Mouse (Mus musculus): ENCODE data around the gene Lrrk1. TPM values are rescaled to one million over a fixed set of nuclear protein-coding genes. Genes with fewer than 3 reads are reported as not detected.

Lrrk1 gene
- polyA plus RNA-seq, 1 experiment from 2014 or later: 2.8 TPM

GRCm38 (mm10) chr7:66339625-66340024 is 48.5 kb downstream of the Lrrk1 start:
- Histone ChIP-seq H3K27me3 (ENCODE audit: control insufficient read depth, insufficient read depth, low read depth, low read length) (no peaks in the 10 kb centered on the region), H3K4me1 (ENCODE audit: control insufficient read depth, insufficient read depth, low read length) (no peaks in the 10 kb centered on the region), H3K27ac (ENCODE audit: low read length) (no peak overlapping the region), H3K9ac (ENCODE audit: low read depth, low read length) (no peak overlapping the region), H3K4me3 (ENCODE audit: low read depth, low read length) (no peak overlapping the region), H3K36me3 (ENCODE audit: control insufficient read depth, insufficient read depth, low read length) (no peaks in the 10 kb centered on the region), H3K9me3 (replicated peaks; ENCODE audit: control insufficient read depth, low read length, poor library complexity, severe bottlenecking) (no peaks in the 10 kb centered on the region), H3K4me2 (ENCODE audit: low read length) (no peak overlapping the region)
- WGBS: 52% methylated on average over 5 of the region's 5 CpGs
- ATAC-seq: no peak

- Histone ChIP-seq H3K36me3 (ENCODE audit: control insufficient read depth, insufficient read depth, low read length) (no peaks in the 10 kb centered on the region), H3K27me3 (ENCODE audit: control insufficient read depth, insufficient read depth, low read depth, low read length) (no peaks in the 10 kb centered on the region), H3K9me3 (replicated peaks; ENCODE audit: control insufficient read depth, low read length, poor library complexity, severe bottlenecking) (no peaks in the 10 kb centered on the region), H3K27ac (ENCODE audit: low read length) (no peak overlapping the region), H3K4me1 (ENCODE audit: control insufficient read depth, insufficient read depth, low read length) (no peaks in the 10 kb centered on the region), H3K4me2 (ENCODE audit: low read length) (no peak overlapping the region), H3K9ac (ENCODE audit: low read depth, low read length) (no peak overlapping the region), H3K4me3 (ENCODE audit: low read depth, low read length) (no peak overlapping the region)
- 87% methylated on average over 2 of the region's 2 CpGs for WGBS
- no peak for ATAC-seq
Measured at GRCm38 (mm10) chr7:66336955-66337354, 51.2 kb downstream of the Lrrk1 start.

GRCm38 (mm10) chr7:66333906-66334500 is 54.1 kb downstream of the Lrrk1 start:
- no peak for ATAC-seq
- no peaks in the 10 kb centered on the region for H3K27me3 ChIP-seq (ENCODE audit: control insufficient read depth, insufficient read depth, low read depth, low read length)
- no peak overlapping the region for H3K4me2 ChIP-seq (ENCODE audit: low read length)
- H3K9ac ChIP-seq (ENCODE audit: low read depth, low read length): no peak overlapping the region
- no peaks in the 10 kb centered on the region for H3K36me3 ChIP-seq (ENCODE audit: control insufficient read depth, insufficient read depth, low read length)
- H3K27ac ChIP-seq (ENCODE audit: low read length): no peak overlapping the region
- H3K4me3 ChIP-seq (ENCODE audit: low read depth, low read length): no peak overlapping the region
- no peaks in the 10 kb centered on the region for H3K9me3 ChIP-seq (replicated peaks; ENCODE audit: control insufficient read depth, low read length, poor library complexity, severe bottlenecking)
- no peaks in the 10 kb centered on the region for H3K4me1 ChIP-seq (ENCODE audit: control insufficient read depth, insufficient read depth, low read length)
- WGBS: 92% methylated on average over 4 of the region's 4 CpGs

- Histone ChIP-seq H3K27me3 (ENCODE audit: control insufficient read depth, insufficient read depth, low read depth, low read length) (no peaks in the 10 kb centered on the region), H3K9ac (ENCODE audit: low read depth, low read length) (no peak overlapping the region), H3K4me3 (ENCODE audit: low read depth, low read length) (no peak overlapping the region), H3K36me3 (ENCODE audit: control insufficient read depth, insufficient read depth, low read length) (no peaks in the 10 kb centered on the region), H3K4me2 (ENCODE audit: low read length) (no peak overlapping the region), H3K4me1 (ENCODE audit: control insufficient read depth, insufficient read depth, low read length) (no peaks in the 10 kb centered on the region), H3K9me3 (replicated peaks; ENCODE audit: control insufficient read depth, low read length, poor library complexity, severe bottlenecking) (no peaks in the 10 kb centered on the region), H3K27ac (ENCODE audit: low read length) (no peak overlapping the region)
- no peak for ATAC-seq
- WGBS: 91% methylated on average over 8 of the region's 8 CpGs
Measured at GRCm38 (mm10) chr7:66332340-66332739, 55.8 kb downstream of the Lrrk1 start.

GRCm38 (mm10) chr7:66330610-66331009 is 57.5 kb downstream of the Lrrk1 start:
- Histone ChIP-seq H3K4me1 (ENCODE audit: control insufficient read depth, insufficient read depth, low read length) (no peaks in the 10 kb centered on the region), H3K4me2 (ENCODE audit: low read length) (no peak overlapping the region), H3K27ac (ENCODE audit: low read length) (no peak overlapping the region), H3K27me3 (ENCODE audit: control insufficient read depth, insufficient read depth, low read depth, low read length) (no peaks in the 10 kb centered on the region), H3K4me3 (ENCODE audit: low read depth, low read length) (no peak overlapping the region), H3K9ac (ENCODE audit: low read depth, low read length) (no peak overlapping the region), H3K9me3 (replicated peaks; ENCODE audit: control insufficient read depth, low read length, poor library complexity, severe bottlenecking) (no peaks in the 10 kb centered on the region), H3K36me3 (ENCODE audit: control insufficient read depth, insufficient read depth, low read length) (no peaks in the 10 kb centered on the region)
- ATAC-seq: no peak
- 91% methylated on average over 9 of the region's 9 CpGs for WGBS

- H3K9ac ChIP-seq (ENCODE audit: low read depth, low read length): no peak overlapping the region
- ATAC-seq: no peak
- no peaks in the 10 kb centered on the region for H3K36me3 ChIP-seq (ENCODE audit: control insufficient read depth, insufficient read depth, low read length)
- no peak overlapping the region for H3K4me3 ChIP-seq (ENCODE audit: low read depth, low read length)
- no peak overlapping the region for H3K27ac ChIP-seq (ENCODE audit: low read length)
- no peaks in the 10 kb centered on the region for H3K27me3 ChIP-seq (ENCODE audit: control insufficient read depth, insufficient read depth, low read depth, low read length)
- no peaks in the 10 kb centered on the region for H3K4me1 ChIP-seq (ENCODE audit: control insufficient read depth, insufficient read depth, low read length)
- H3K4me2 ChIP-seq (ENCODE audit: low read length): no peak overlapping the region
- H3K9me3 ChIP-seq (replicated peaks; ENCODE audit: control insufficient read depth, low read length, poor library complexity, severe bottlenecking): no peaks in the 10 kb centered on the region
- WGBS: 53% methylated on average over 2 of the region's 2 CpGs
Measured at GRCm38 (mm10) chr7:66327516-66327915, 60.6 kb downstream of the Lrrk1 start.

- no peak for ATAC-seq
- no peaks in the 10 kb centered on the region for H3K27me3 ChIP-seq (ENCODE audit: control insufficient read depth, insufficient read depth, low read depth, low read length)
- H3K27ac ChIP-seq (ENCODE audit: low read length): no peak overlapping the region
- no peak overlapping the region for H3K9ac ChIP-seq (ENCODE audit: low read depth, low read length)
- 68% methylated on average over 3 of the region's 3 CpGs for WGBS
- H3K4me1 ChIP-seq (ENCODE audit: control insufficient read depth, insufficient read depth, low read length): peaks cover 6% of the 10 kb centered on the region
- no peak overlapping the region for H3K4me3 ChIP-seq (ENCODE audit: low read depth, low read length)
- H3K4me2 ChIP-seq (ENCODE audit: low read length): no peak overlapping the region
- no peaks in the 10 kb centered on the region for H3K36me3 ChIP-seq (ENCODE audit: control insufficient read depth, insufficient read depth, low read length)
- no peaks in the 10 kb centered on the region for H3K9me3 ChIP-seq (replicated peaks; ENCODE audit: control insufficient read depth, low read length, poor library complexity, severe bottlenecking)
Measured at GRCm38 (mm10) chr7:66325419-66326053, 62.6 kb downstream of the Lrrk1 start.

- Histone ChIP-seq H3K27ac (ENCODE audit: low read length) (no peak overlapping the region), H3K4me3 (ENCODE audit: low read depth, low read length) (no peak overlapping the region), H3K4me1 (ENCODE audit: control insufficient read depth, insufficient read depth, low read length) (peaks cover 6% of the 10 kb centered on the region), H3K9ac (ENCODE audit: low read depth, low read length) (no peak overlapping the region), H3K27me3 (ENCODE audit: control insufficient read depth, insufficient read depth, low read depth, low read length) (no peaks in the 10 kb centered on the region), H3K4me2 (ENCODE audit: low read length) (no peak overlapping the region), H3K36me3 (ENCODE audit: control insufficient read depth, insufficient read depth, low read length) (no peaks in the 10 kb centered on the region), H3K9me3 (replicated peaks; ENCODE audit: control insufficient read depth, low read length, poor library complexity, severe bottlenecking) (no peaks in the 10 kb centered on the region)
- WGBS: 76% methylated on average over 9 of the region's 9 CpGs
- no peak for ATAC-seq
Measured at GRCm38 (mm10) chr7:66323252-66324015, 64.7 kb downstream of the Lrrk1 start.

- no peaks in the 10 kb centered on the region for H3K9me3 ChIP-seq (replicated peaks; ENCODE audit: control insufficient read depth, low read length, poor library complexity, severe bottlenecking)
- no peak overlapping the region for H3K4me3 ChIP-seq (ENCODE audit: low read depth, low read length)
- H3K9ac ChIP-seq (ENCODE audit: low read depth, low read length): no peak overlapping the region
- H3K27me3 ChIP-seq (ENCODE audit: control insufficient read depth, insufficient read depth, low read depth, low read length): no peaks in the 10 kb centered on the region
- H3K4me1 ChIP-seq (ENCODE audit: control insufficient read depth, insufficient read depth, low read length): peaks cover 6% of the 10 kb centered on the region
- 0 out of 2 replicates have a peak overlapping the region, but pooled peaks have one; percentile 8 for H3K27ac ChIP-seq (ENCODE audit: low read length)
- no peaks in the 10 kb centered on the region for H3K36me3 ChIP-seq (ENCODE audit: control insufficient read depth, insufficient read depth, low read length)
- 48% methylated on average over 5 of the region's 5 CpGs for WGBS
- ATAC-seq: peak; percentile 48; the same call in 1 of the 2 replicates
- H3K4me2 ChIP-seq (ENCODE audit: low read length): no peak overlapping the region
Measured at GRCm38 (mm10) chr7:66320996-66321395, 67.2 kb downstream of the Lrrk1 start.
